Mouse (Mus musculus): ENCODE measurements at regions not wholly inside any gene's neighbourhood (a gene's known extent, or its start where the extent isn't known, plus 50 kb on each side); places are given as distances from the start of the nearest gene placed in this dataset.

DNA sequence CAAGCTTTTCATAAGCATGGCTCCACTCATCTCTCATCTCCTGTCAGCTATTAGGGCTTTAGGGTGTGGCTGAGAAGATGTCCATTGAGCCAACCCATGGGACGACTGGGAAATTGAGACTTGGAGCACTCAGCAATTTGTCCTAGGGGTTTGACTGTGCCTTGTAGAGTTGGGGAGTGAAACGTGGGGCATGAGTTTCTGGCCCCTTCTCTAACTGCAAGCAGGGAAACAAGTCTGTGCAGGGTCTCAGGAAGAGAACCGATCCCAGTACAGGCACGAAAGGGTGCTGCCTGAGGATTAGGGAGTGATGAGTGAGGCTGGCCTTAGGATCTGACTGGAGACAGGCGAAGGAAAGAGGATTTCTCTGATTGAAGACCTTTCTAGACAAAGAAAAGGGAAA lies 229.7 kb upstream of the Tbc1d5 start:
- DNase-seq: no peak
- intact Hi-C loops (cut with DNase I): loop anchor here (5.0 to 10.0 kb wide), 2 partner anchors 294 to 368 kb away; no protein-coding TSS in a partner anchor

DNA sequence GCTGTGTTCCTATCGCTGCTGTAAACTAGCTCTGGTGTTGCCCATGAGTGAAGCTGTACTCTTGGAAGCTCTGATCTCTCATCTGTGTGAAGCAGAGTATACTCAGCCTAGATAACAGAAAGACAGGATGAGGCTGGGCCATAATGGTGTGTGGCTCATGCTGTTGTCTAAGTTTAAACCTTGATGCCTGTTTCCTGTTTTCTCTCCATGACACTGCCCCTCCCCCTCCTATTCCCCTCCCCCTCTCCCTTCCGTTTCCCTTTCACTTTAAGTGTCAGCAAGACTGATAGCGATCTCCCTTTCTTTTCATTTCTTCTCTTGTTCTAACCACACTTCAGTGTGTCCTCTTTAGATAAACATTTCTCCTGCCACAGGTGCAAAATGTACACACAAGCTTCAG lies 229.2 kb upstream of the Tbc1d5 start:
- intact Hi-C loops (cut with DNase I): loop anchor here (5.0 to 10.0 kb wide), 2 partner anchors 294 to 369 kb away; no protein-coding TSS in a partner anchor

DNA sequence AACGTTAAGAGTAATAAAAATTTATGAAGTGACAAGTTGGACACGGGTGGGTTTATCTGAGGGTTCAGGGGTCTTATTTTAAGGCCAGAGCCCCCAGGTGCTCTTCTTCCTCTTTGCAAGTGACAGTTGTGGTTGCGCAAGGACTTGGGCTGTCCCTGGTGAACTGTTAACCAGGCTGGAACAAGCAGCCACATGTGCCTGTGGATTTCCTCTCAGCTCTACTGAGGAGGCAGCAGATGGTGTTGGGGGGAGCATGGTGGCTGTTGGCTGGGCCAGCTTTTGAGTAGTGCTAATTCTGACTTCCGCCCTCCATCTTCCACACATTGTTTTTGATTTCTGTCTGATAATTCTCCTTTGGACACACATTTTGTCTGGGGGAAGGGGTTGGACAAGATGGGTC lies 227.9 kb upstream of the Tbc1d5 start:
- intact Hi-C loops (cut with DNase I): loop anchor here (5.0 to 10.0 kb wide), 2 partner anchors 292 to 370 kb away; no protein-coding TSS in a partner anchor
- DNase-seq: no peak

More for the DNA sequence above, 229.2 kb upstream of the Tbc1d5 start:
- no peak for DNase-seq

DNA sequence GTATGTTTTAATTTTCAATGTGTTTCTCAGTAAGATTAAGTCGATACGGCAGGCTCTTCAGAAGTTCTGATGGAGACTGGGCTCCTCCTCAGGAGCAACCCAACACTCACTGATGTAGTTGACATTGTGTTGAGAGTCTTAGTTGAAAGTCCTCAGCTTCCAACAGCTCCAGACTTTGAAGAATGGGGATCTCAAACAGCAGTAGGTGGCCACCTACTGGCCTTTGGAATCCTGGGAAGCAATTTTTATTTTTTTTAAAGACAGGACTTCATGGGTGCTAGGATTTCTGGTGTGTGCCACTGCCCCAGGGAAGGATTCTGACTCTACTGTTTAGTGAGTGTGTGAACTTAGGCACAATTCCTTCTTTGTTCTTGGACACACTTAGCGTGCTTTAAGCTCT lies 225.9 kb upstream of the Tbc1d5 start:
- intact Hi-C loops (cut with DNase I): loop anchor here (1.0 to 10.0 kb wide), 3 partner anchors 290 to 590 kb away; no protein-coding TSS in a partner anchor

DNA sequence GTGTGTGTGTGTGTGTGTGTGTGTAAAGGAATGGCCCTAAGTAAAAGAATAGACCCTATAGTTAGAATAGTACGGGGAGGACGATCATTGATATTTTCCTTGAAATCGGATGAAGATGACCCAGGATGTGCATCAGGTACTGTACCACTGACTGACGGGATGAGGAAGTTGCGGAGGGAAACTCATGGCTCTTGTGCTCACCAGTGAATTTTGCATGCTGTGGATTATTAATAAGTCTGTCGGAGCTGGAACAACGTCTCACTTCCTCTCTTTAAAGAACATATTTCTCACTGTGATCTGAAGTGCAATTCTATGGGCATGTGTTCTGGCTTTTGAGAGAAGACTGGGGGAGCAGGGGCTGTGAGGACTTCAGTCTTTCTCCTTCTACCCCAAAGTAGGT lies 218.8 kb upstream of the Tbc1d5 start:
- intact Hi-C loops (cut with DNase I): no loop called here
- no peak for DNase-seq

More for the DNA sequence above, 225.9 kb upstream of the Tbc1d5 start:
- no peak for DNase-seq

- no peak for DNase-seq
- intact Hi-C loops (cut with DNase I): no loop called here
Observed at GRCm38 (mm10) chr17:51393771-51394221, 214.6 kb upstream of the Tbc1d5 start.

DNA sequence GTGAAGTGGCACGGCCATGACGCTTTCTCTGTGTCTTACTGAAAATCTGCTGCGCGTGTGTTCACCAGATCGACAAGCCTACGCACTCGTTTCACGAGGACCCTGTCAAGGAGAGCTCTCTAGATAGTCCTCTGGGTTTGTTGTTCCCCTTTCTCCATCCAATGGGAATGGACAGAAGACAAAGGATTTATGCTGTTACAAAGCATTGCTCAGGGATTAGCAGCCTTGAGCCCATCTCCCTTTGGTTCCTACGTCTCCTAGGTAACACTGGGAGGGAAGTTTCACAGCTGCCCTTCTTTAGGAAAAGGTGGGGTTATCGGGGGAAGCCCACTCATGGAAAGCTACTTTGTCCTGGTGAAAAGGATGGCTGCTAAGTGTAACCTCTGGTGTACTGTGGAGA lies 212.7 kb upstream of the Tbc1d5 start:
- intact Hi-C loops (cut with DNase I): no loop called here
- no peak for DNase-seq

DNA sequence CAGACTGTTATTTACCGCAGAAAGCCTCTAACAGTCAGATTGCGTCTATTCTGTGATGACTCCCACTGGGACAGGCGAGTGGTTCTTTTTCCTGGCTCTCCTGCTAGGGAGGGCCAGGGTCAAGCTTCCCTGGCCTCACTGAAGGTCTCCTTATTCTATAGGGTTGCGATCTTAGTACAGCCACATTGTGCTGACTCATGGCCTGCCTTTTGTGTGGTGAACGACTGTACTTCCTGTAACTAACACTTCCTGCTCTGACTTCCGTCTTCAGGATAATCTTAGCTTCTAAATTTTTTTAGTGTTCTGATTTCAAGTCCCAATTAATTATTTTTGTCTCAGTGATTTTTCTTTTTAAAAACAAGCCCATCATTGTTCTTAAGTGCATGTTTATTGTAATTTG lies 203.4 kb upstream of the Tbc1d5 start:
- no peak for DNase-seq
- intact Hi-C loops (cut with DNase I): no loop called here

DNA sequence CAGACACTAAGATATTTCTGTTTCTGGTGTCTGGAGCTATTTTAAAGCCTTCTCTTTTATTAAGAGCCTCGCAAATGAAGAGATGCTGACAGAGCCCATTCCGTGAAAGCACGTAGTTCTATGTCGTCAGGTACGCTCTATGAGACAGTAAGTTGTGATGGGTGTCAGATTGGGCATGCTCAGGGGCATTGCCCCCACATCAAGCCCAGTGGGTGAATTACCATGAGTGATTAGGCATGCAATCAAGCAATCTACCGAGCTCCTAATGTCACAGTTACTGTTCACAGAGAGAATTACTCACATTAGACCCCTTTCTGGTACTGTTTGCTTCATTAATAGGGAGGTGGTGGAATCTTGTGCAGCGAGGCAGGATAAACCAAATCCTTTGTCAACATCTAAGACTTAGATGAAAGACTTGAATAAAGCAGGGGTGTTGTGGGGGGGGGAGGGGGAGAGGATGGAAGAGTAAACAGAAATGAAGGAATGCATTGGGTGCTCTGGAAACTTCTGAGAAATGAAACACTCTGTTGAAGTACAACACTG lies 192.9 kb upstream of the Tbc1d5 start:
- intact Hi-C loops (cut with DNase I): no loop called here
- no peak for DNase-seq

DNA sequence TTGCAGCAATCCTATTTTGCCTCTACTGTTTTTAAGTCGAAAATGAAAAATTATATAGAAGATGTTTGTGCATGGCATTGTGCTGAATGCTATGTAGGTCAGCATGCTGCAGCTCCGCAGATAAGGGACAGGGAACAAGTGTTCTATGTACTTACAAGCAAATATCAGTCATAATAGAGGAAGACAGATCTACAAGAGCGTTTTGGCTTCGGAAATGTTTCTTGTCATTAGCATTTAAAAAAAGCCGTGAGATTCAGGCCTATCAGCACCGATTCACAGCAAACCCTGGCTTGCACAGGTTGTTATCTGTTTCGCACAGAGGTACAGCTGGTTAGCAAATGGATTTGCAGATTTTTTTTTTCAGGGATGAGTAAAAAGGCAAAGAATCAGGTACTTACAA lies 191.8 kb upstream of the Tbc1d5 start:
- intact Hi-C loops (cut with DNase I): no loop called here

DNA sequence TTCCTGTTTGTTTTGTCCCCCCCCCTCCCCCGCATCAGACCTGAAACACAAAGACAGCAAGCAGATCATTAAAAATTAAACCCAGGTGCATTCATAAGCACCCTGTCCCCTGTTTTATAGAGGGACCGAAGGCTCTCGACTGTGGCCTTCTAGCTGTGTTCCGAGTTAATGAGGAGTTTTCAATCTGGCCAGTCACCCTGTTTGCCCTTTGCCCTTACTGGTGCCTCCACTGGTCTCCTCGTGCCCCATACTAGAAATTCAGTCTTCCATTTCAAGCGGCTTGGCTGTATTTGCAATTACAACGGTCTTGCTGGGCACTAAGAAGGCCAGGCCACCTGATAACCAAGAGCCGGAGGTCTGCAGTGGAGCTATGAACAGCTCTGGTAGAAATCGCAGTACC lies 190.9 kb upstream of the Tbc1d5 start:
- DNase-seq: no peak
- intact Hi-C loops (cut with DNase I): no loop called here

More for the DNA sequence above, 191.8 kb upstream of the Tbc1d5 start:
- DNase-seq: no peak

GRCm38 (mm10) chr17:51362801-51363200 lies 183.6 kb upstream of the Tbc1d5 start:
- DNase-seq: no peak
- intact Hi-C loops (cut with DNase I): no loop called here

- no peak for DNase-seq
- intact Hi-C loops (cut with DNase I): no loop called here
Observed at GRCm38 (mm10) chr17:51362271-51362670, 183.1 kb upstream of the Tbc1d5 start.

DNA sequence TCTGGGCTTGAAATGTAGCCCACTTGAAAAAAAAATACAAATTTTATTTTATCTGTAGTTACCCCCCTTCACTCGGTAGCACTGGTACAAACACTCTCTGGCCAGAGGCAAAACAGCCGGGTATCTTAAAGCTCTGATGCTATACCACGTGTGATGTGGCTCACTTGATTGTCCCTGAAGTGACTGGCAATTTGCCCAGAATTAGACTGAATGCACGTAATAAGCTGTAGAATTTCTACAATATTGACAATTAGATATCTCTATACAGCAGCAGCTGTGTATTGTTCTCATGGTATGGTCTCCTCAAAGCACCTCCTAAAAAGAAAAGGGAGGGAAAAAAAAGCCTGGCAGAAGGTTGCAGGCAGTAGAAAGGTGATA lies 179.2 kb upstream of the Tbc1d5 start:
- DNase-seq: no peak
- intact Hi-C loops (cut with DNase I): no loop called here

- intact Hi-C loops (cut with DNase I): no loop called here
- DNase-seq: no peak
Observed at GRCm38 (mm10) chr17:51357690-51358361, 178.7 kb upstream of the Tbc1d5 start.

- no peak for DNase-seq
- intact Hi-C loops (cut with DNase I): no loop called here
Observed at GRCm38 (mm10) chr17:51356447-51356846, 177.3 kb upstream of the Tbc1d5 start.

DNA sequence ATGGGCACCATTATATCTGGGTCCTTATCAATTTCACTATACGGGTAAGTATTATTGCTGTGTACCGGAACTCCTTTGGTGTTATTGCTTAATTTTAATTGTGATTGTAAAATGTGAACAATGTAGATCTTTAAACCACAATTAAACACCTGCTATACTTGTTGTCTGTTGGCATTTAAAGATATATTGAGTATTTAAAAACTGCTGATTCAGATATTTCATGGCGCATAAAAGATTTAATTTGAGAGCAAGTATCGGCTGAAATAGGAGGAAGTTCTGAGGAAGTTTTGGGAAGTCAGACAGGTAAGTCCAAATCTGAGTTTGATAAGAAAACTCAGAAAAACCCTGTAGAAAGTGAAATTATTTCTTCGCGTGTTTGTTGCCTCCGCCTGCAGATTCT lies 142.7 kb upstream of the Tbc1d5 start:
- intact Hi-C loops (cut with DNase I): no loop called here

DNA sequence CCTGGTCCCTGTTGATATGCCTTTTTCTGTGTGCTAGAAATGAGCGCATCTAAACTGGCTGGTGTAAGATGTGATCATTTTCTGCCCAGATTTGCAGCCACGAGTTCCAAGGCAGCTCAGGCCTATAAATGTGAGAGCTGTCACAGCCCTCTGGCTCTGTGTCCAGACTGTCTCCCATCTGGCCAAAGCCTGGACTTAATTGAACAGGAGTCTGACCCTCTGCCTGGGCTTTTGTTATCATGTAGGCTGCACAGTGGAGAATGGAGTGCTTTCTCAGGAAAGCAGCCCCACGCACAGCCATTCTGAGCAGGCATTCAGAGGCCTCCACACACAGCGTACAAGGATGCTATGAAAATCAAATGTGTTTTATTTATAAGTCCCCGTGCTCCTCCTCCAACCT lies 141.9 kb upstream of the Tbc1d5 start:
- no peak for DNase-seq
- intact Hi-C loops (cut with DNase I): no loop called here

More for the DNA sequence above, 142.7 kb upstream of the Tbc1d5 start:
- DNase-seq: no peak

GRCm38 (mm10) chr17:51304964-51305363 lies 125.8 kb upstream of the Tbc1d5 start:
- DNase-seq: peak; percentile 3 to 13
- intact Hi-C loops (cut with DNase I): no loop called here

- intact Hi-C loops (cut with DNase I): no loop called here
- no peak for DNase-seq
Observed at GRCm38 (mm10) chr17:51290741-51291140, 111.6 kb upstream of the Tbc1d5 start.

- peak; percentile 40 to 75 for DNase-seq
- intact Hi-C loops (cut with DNase I): loop anchor here (2.0 to 5.0 kb wide), 3 partner anchors 176 to 474 kb away; no protein-coding TSS in a partner anchor
Observed at GRCm38 (mm10) chr17:51288751-51289150, 109.6 kb upstream of the Tbc1d5 start.

- DNase-seq: no peak
- intact Hi-C loops (cut with DNase I): loop anchor here (2.0 to 5.0 kb wide), 3 partner anchors 176 to 473 kb away; no protein-coding TSS in a partner anchor
Observed at GRCm38 (mm10) chr17:51287878-51288277, 108.7 kb upstream of the Tbc1d5 start.
